Mouse (Mus musculus): Measurements from ENCODE around the gene Defb43. TPM values are rescaled to one million over a fixed set of nuclear protein-coding genes. Genes with fewer than 3 reads are reported as not detected.

Gene Defb43
- not detected in 2 replicates for polyA plus RNA-seq (2012; rRNA removed)

DNA sequence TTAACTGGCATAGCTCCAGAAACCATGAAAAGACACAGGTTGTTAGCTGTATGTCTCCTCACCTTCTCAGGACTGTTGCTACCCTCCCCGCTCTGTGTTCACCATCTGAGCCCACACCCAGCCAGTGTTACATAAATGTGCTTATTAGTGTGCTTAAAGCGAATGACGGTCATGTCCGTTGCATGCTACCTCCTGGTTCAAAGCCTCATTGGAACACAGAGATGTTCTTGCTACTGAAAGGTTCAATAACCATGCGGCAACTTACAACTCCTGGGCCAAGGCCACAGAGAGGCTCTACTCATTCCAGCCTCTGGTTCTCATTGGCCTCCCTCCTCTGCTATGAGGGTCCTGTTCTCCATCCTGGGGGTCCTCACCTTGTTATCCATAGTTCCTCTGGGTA, at the start of gene Defb43:
Gene Defb43, plus strand, starts transcription at position 301 of the 400 bp plus-strand sequence.
- Histone ChIP-seq H3K4me3 (replicated peaks; ENCODE audit: insufficient read depth, low read depth, low read length) (no peak within 1 kb of the TSS), H3K27me3 (ENCODE audit: control insufficient read depth, insufficient read depth, low read length) (no peaks in the 10 kb centered on the region), H3K4me1 (ENCODE audit: control insufficient read depth, insufficient read depth, low read length) (no peaks in the 10 kb centered on the region), H3K27ac (ENCODE audit: insufficient read depth, low read length) (no peak within 1 kb of the TSS)
- TF ChIP-seq POLR2A (IDR thresholded peaks at IDR 0.05; ENCODE audit: borderline replicate concordance, insufficient read depth, low read length): no peak
- TF ChIP-seq CTCF (IDR thresholded peaks at IDR 0.05; ENCODE audit: borderline replicate concordance, insufficient read depth, low read depth, low read length): no peak
- no peak for DNase-seq
- WGBS: 94% methylated on average over 5 of the region's 5 CpGs

DNA sequence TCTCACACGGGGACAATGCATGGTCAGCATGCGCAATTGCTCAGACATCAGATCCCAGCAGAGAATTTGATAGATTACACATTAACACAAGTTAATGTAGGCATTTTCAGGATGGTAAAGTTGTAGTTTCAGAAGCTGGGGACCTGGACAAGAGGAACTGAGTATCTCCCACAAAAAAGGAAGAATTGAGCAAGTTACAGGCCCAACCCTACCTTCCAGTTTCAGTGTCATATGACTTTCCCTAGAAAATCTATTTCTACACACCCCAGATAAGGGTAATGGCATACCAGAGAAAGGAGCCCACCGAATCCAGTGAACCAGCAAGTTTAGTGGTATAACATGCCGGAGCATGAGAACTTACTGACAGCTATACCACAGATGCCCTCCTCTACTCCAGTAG, 47.9 kb upstream of the Defb43 start:
- TF ChIP-seq POLR2A (IDR thresholded peaks at IDR 0.05; ENCODE audit: borderline replicate concordance, insufficient read depth, low read length) (no peak), CTCF (IDR thresholded peaks at IDR 0.05; ENCODE audit: borderline replicate concordance, insufficient read depth, low read depth, low read length) (no peak)
- H3K27ac ChIP-seq (ENCODE audit: insufficient read depth, low read length): no peak overlapping the region
- peaks cover 10% of the 10 kb centered on the region for H3K4me1 ChIP-seq (ENCODE audit: control insufficient read depth, insufficient read depth, low read length)
- DNase-seq: no peak
- H3K27me3 ChIP-seq (ENCODE audit: control insufficient read depth, insufficient read depth, low read length): no peaks in the 10 kb centered on the region
- WGBS: 83% methylated on average over 4 of the region's 4 CpGs
- H3K4me3 ChIP-seq (replicated peaks; ENCODE audit: insufficient read depth, low read depth, low read length): no peak overlapping the region

DNA sequence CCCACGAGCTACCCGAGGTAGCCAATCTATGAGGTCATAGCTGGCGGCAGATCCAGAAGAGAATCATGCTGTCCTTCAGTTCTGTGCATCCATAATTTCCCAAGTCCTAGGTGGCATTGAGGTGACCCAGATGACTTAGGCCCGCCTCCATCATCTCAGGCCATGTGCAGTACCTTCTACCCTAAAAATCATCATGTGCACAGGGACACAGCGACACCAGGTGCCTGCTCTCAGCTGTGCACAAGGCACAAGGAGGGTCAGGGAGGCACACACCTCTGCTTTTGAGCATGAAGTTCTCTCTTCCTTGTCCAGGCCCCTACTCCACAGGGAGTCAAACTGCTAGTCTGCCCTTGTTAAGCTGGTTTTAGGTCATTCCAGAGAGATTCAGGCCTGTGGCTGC, 46.2 kb upstream of the Defb43 start:
- Histone ChIP-seq H3K4me3 (replicated peaks; ENCODE audit: insufficient read depth, low read depth, low read length) (no peak overlapping the region), H3K27me3 (ENCODE audit: control insufficient read depth, insufficient read depth, low read length) (no peaks in the 10 kb centered on the region), H3K4me1 (ENCODE audit: control insufficient read depth, insufficient read depth, low read length) (peaks cover 10% of the 10 kb centered on the region), H3K27ac (ENCODE audit: insufficient read depth, low read length) (no peak overlapping the region)
- WGBS: 49% methylated on average over 5 of the region's 5 CpGs
- peak; percentile 14 to 23 for DNase-seq
- TF ChIP-seq POLR2A (IDR thresholded peaks at IDR 0.05; ENCODE audit: borderline replicate concordance, insufficient read depth, low read length): no peak
- peak; percentile 73 for TF ChIP-seq CTCF (IDR thresholded peaks at IDR 0.05; ENCODE audit: borderline replicate concordance, insufficient read depth, low read depth, low read length)

DNA sequence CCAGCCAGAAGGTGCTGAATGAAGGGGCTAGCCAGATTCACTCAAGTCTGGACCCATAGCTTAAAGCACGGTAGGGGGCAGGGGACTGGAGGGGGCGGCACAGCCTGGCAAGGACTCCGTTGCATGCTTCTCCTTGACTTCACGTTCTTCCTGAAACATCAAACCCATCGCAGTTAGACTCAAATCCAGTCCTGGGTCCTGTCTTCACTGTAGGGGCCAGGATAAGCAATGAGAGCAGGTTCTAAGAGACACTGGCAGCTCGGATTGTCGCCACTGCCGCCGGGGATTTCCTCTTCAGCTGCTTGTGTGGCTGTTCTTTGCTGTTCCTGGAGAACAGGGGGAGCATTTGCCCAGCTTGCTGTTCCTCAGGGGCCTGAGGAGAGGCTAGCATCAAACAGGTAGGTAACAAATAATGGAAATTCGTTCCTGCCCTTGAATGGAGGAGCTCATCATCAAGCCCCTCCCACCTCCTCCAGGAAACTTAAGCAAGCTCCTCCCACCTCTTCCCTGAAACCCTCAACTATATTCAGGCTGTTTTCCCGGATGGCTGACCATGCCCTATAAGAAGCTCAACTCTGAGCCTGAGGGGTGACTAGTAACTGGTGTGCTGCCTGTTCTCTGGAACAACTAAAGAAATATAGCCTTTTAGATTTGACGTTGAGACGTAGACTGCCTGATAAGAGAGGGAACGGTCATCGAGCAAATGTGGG, 45.6 kb upstream of the Defb43 start:
- no peak overlapping the region for H3K27ac ChIP-seq (ENCODE audit: insufficient read depth, low read length)
- no peak overlapping the region for H3K4me3 ChIP-seq (replicated peaks; ENCODE audit: insufficient read depth, low read depth, low read length)

DNA sequence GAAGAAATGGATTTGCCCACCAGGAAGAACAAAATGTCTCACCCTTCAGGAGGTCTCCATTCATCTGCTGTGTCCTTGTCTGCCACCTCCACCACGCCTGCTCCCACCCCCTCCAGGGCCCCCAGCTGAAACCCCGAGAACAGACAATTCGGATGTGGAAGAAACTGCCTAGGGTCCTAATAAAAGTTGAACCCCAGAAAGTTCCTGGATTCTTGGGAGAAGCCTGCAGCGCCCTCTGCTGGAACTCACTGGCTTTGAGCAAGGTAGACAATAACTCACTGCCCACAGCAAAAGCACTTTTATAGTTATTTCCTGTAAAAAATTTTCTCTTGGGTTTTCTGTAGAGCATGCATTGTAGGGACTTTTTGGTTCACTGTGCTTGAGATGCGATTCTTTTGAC, 36.5 kb upstream of the Defb43 start:
- TF ChIP-seq CTCF (IDR thresholded peaks at IDR 0.05; ENCODE audit: borderline replicate concordance, insufficient read depth, low read depth, low read length) (peak; percentile 49; the same call in 1 of the 2 replicates), POLR2A (IDR thresholded peaks at IDR 0.05; ENCODE audit: borderline replicate concordance, insufficient read depth, low read length) (no peak)
- Histone ChIP-seq H3K4me3 (replicated peaks; ENCODE audit: insufficient read depth, low read depth, low read length) (no peak overlapping the region), H3K4me1 (ENCODE audit: control insufficient read depth, insufficient read depth, low read length) (no peaks in the 10 kb centered on the region), H3K27ac (ENCODE audit: insufficient read depth, low read length) (no peak overlapping the region), H3K27me3 (ENCODE audit: control insufficient read depth, insufficient read depth, low read length) (no peaks in the 10 kb centered on the region)
- DNase-seq: peak; percentile 31 to 61
- WGBS: 10% methylated on average over 5 of the region's 5 CpGs

More for the DNA sequence above, 45.6 kb upstream of the Defb43 start:
- DNase-seq: no peak
- Histone ChIP-seq H3K4me1 (ENCODE audit: control insufficient read depth, insufficient read depth, low read length) (peaks cover 10% of the 10 kb centered on the region), H3K27me3 (ENCODE audit: control insufficient read depth, insufficient read depth, low read length) (no peaks in the 10 kb centered on the region)
- WGBS: 30% methylated on average over 15 of the region's 15 CpGs
- no peak for TF ChIP-seq CTCF (IDR thresholded peaks at IDR 0.05; ENCODE audit: borderline replicate concordance, insufficient read depth, low read depth, low read length)
- no peak for TF ChIP-seq POLR2A (IDR thresholded peaks at IDR 0.05; ENCODE audit: borderline replicate concordance, insufficient read depth, low read length)

DNA sequence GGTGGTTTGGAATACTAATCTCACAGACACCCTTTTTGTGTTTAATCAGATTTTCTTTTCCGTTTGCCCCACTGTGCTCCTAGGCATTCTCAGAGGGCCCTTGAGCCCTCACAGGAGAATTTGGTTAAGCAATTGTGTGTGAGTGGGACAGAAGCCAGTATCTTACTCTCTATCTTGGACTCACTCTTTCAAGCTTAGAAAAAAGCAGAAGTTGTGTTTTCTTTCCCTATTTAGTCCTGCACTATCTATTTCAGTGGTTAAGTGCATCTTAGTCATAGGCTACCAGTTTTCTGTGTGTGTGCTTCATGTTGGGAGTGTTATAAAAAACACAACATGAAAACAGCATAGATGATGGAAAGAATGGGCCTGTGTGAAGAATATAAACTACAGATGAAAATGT, 31.8 kb upstream of the Defb43 start:
- no peak for TF ChIP-seq POLR2A (IDR thresholded peaks at IDR 0.05; ENCODE audit: borderline replicate concordance, insufficient read depth, low read length)
- no peak for TF ChIP-seq CTCF (IDR thresholded peaks at IDR 0.05; ENCODE audit: borderline replicate concordance, insufficient read depth, low read depth, low read length)
- 76% methylated on average over 1 of the region's 1 CpGs for WGBS
- Histone ChIP-seq H3K4me1 (ENCODE audit: control insufficient read depth, insufficient read depth, low read length) (no peaks in the 10 kb centered on the region), H3K4me3 (replicated peaks; ENCODE audit: insufficient read depth, low read depth, low read length) (no peak overlapping the region), H3K27me3 (ENCODE audit: control insufficient read depth, insufficient read depth, low read length) (no peaks in the 10 kb centered on the region), H3K27ac (ENCODE audit: insufficient read depth, low read length) (no peak overlapping the region)
- no peak for DNase-seq

DNA sequence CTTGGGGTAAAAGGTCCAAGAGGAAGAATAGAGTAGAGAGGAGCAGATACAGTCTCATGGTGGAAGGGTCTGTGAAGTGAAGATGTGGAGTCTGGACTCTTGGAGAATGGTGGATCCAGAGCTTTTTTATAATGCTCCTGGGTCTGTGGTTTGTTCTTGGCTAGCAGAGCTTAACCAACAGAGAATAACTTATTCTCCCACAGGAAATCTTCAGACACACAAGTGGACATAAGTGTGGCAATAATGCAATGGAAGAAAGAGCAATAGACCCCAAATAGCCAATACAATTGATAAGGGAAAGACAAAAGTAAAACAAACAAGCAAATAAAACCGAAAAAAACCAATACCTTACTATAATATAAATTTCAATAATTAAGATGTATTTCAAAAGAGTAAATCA, 27.2 kb upstream of the Defb43 start, which contains the start of gene Defb48:
Gene Defb48, minus strand, starts transcription at position 101 of the 400 bp plus-strand sequence.
- no peaks in the 10 kb centered on the region for H3K4me1 ChIP-seq (ENCODE audit: control insufficient read depth, insufficient read depth, low read length)
- no peak for TF ChIP-seq POLR2A (IDR thresholded peaks at IDR 0.05; ENCODE audit: borderline replicate concordance, insufficient read depth, low read length)
- no peak for TF ChIP-seq CTCF (IDR thresholded peaks at IDR 0.05; ENCODE audit: borderline replicate concordance, insufficient read depth, low read depth, low read length)
- no peak within 1 kb of the TSS for H3K27ac ChIP-seq (ENCODE audit: insufficient read depth, low read length)
- H3K4me3 ChIP-seq (replicated peaks; ENCODE audit: insufficient read depth, low read depth, low read length): no peak within 1 kb of the TSS
- WGBS: 60% methylated on average over 1 of the region's 1 CpGs
- no peak for DNase-seq
- no peaks in the 10 kb centered on the region for H3K27me3 ChIP-seq (ENCODE audit: control insufficient read depth, insufficient read depth, low read length)

DNA sequence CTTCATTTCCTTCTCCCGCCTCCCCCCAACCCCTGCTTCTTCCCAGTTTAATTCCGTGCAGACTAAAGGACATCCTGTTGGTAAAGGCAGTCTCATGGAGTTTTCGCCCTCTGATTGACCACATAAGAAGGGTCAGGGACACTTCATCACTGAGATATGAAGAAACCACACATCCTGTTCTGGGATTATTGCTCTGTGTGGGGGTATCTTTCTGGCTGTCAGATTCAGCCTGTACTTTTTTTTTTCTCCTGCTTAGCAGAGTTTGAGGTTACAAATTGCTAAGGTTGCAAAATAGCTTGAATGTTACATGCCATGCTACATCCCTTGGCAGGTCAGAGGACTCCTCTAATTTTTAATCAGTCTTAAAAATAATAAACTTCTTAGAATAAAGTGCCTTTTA, 20.3 kb upstream of the Defb43 start:
- WGBS: 89% methylated on average over 3 of the region's 3 CpGs
- no peak for DNase-seq
- H3K4me3 ChIP-seq (replicated peaks; ENCODE audit: insufficient read depth, low read depth, low read length): no peak overlapping the region
- H3K27ac ChIP-seq (ENCODE audit: insufficient read depth, low read length): no peak overlapping the region
- TF ChIP-seq POLR2A (IDR thresholded peaks at IDR 0.05; ENCODE audit: borderline replicate concordance, insufficient read depth, low read length): no peak
- TF ChIP-seq CTCF (IDR thresholded peaks at IDR 0.05; ENCODE audit: borderline replicate concordance, insufficient read depth, low read depth, low read length): no peak
- no peaks in the 10 kb centered on the region for H3K27me3 ChIP-seq (ENCODE audit: control insufficient read depth, insufficient read depth, low read length)
- H3K4me1 ChIP-seq (ENCODE audit: control insufficient read depth, insufficient read depth, low read length): no peaks in the 10 kb centered on the region

Measured in cerebellum, adult 2 months (tissue).